Comparison of ENCODE assay signal across 13 mouse cellular contexts in genomic region chr17:70856871-70857415, GRCm38 (mm10). TPM values are rescaled to one million over a fixed set of nuclear protein-coding genes. Genes with fewer than 3 reads are reported as not detected.
DNase-seq lines count a peak whose midpoint lies in the region; ATAC-seq and TF ChIP-seq lines count a peak whose summit lies in the region.
"Had no signal": no experiment of that assay in that cellular context is flagged by ENCODE, and none has a peak within 500 bp of the region (broad histone marks: within the 10 kb centered on the region; RNA-seq: fewer than 3 reads in every experiment).

No protein-coding gene starts in this region.

- POLR2A ChIA-PET in Patski (lab: Charles Lee) = interaction anchor here (0.6 kb wide), 1 partner anchor 150 kb away, joined by 3 read pairs; no protein-coding TSS in a partner anchor

- H3K36me3 ChIP-seq in liver, postnatal 0 days (replicated peaks; ENCODE audit: insufficient read depth, low read length) = no peaks in the 10 kb centered on the region
- no peaks in the 10 kb centered on the region for H3K36me3 ChIP-seq in kidney, embryonic 16.5 days (ENCODE audit: insufficient read depth, low read length)
- H3K36me3 ChIP-seq in heart, adult 2 months (ENCODE audit: control insufficient read depth, insufficient read depth, low read length) = no peaks in the 10 kb centered on the region
- H3K36me3 ChIP-seq: heart, embryonic 10.5 days; hindbrain, embryonic 10.5 days had no signal

- H3K27ac ChIP-seq in liver, postnatal 0 days (ENCODE audit: low read depth) = no peak overlapping the region
- no peak overlapping the region; the same call in 1 of the 2 replicates for H3K27ac ChIP-seq in kidney, embryonic 16.5 days (ENCODE audit: low read length)
- no peak overlapping the region for H3K27ac ChIP-seq in heart, adult 2 months
- H3K27ac ChIP-seq: heart, embryonic 10.5 days; hindbrain, embryonic 10.5 days; layer of hippocampus, adult 2 months; macrophage had no signal

- no peak for TF ChIP-seq POLR2A in heart, adult 2 months (IDR thresholded peaks at IDR 0.05; ENCODE audit: insufficient read depth, low read depth, low read length)

- TF ChIP-seq CTCF in liver, postnatal 0 days (IDR thresholded peaks at IDR 0.05; ENCODE audit: low read depth) = no peak
- no peak for TF ChIP-seq CTCF in Patski (IDR thresholded peaks at IDR 0.05)
- no peak for TF ChIP-seq CTCF in heart, adult 2 months (IDR thresholded peaks at IDR 0.05)

- 59% methylated on average over 12 of the region's 12 CpGs for WGBS in liver, postnatal 0 days (ENCODE audit: insufficient replicate concordance)
- 53% methylated on average over 12 of the region's 12 CpGs for WGBS in kidney, embryonic 16.5 days
- WGBS in heart, adult 2 months = 68% methylated on average over 12 of the region's 12 CpGs

- intact Hi-C loops in heart, adult 2 months (cut with DNase I) = no loop called here

- no peak for ATAC-seq in liver, postnatal 0 days
- peak; percentile 9 for ATAC-seq in Patski
- ATAC-seq in kidney, embryonic 16.5 days (ENCODE audit: low FRiP score, low TSS enrichment) = no peak

- H3K4me2 ChIP-seq in liver, postnatal 0 days (ENCODE audit: low read depth, low read length) = peak overlapping the region; percentile 15; the same call in 1 of the 2 replicates
- peak overlapping the region; percentile 23; the same call in 1 of the 2 replicates for H3K4me2 ChIP-seq in kidney, embryonic 16.5 days (replicated peaks; ENCODE audit: low read depth, low read length)

- no peak overlapping the region; the same call in 1 of the 2 replicates for H3K9ac ChIP-seq in liver, postnatal 0 days (replicated peaks)
- H3K9ac ChIP-seq in kidney, embryonic 16.5 days (replicated peaks; ENCODE audit: low read length) = no peak overlapping the region
- H3K9ac ChIP-seq in heart, adult 2 months (ENCODE audit: low read depth, low read length) = no peak overlapping the region

- in situ Hi-C loops in Patski (cut with MboI; ENCODE audit: low pct_unique_long_range_greater_than_20kb) = loop anchor here (10.0 kb wide), 1 partner anchor 48 kb away; no protein-coding TSS in a partner anchor

- peak; percentile 45 to 75 for DNase-seq in cerebellum, postnatal 14 days
- no peak for DNase-seq in cerebellum, adult 11-12 months
- peak; percentile 63 for DNase-seq in liver, postnatal 0 days
- DNase-seq in liver (no peak), Patski (ENCODE audit: low read depth, low spot score) (no peak)
- DNase-seq in embryo, embryonic 11 days = no peak
- DNase-seq in heart, adult 2 months = no peak

- no peaks in the 10 kb centered on the region for H3K79me2 ChIP-seq in heart, adult 2 months (replicated peaks; ENCODE audit: control insufficient read depth, insufficient read depth, low read length)

- no peaks in the 10 kb centered on the region for H3K27me3 ChIP-seq in liver, postnatal 0 days (ENCODE audit: insufficient read depth, low read length)
- no peaks in the 10 kb centered on the region for H3K27me3 ChIP-seq in Patski
- H3K27me3 ChIP-seq in kidney, embryonic 16.5 days (ENCODE audit: insufficient read depth, low read length) = no peaks in the 10 kb centered on the region
- H3K27me3 ChIP-seq in heart, adult 2 months (ENCODE audit: control insufficient read depth, insufficient read depth, low read length) = no peaks in the 10 kb centered on the region

- no peaks in the 10 kb centered on the region for H3K9me3 ChIP-seq in liver, postnatal 0 days (ENCODE audit: low read length)
- no peaks in the 10 kb centered on the region for H3K9me3 ChIP-seq in kidney, embryonic 16.5 days (ENCODE audit: low read length)
- H3K9me3 ChIP-seq: heart, embryonic 10.5 days; hindbrain, embryonic 10.5 days had no signal

- CTCF ChIA-PET in Patski (lab: Charles Lee) = interaction anchor here (2.0 kb wide), 1 partner anchor 12 kb away, joined by 5 read pairs; no protein-coding TSS in a partner anchor

- H3K4me1 ChIP-seq in liver, postnatal 0 days (ENCODE audit: insufficient read depth) = peaks cover 4% of the 10 kb centered on the region; the same call in 1 of the 2 replicates
- H3K4me1 ChIP-seq in kidney, embryonic 16.5 days (ENCODE audit: insufficient read depth, low read length) = peaks cover 19% of the 10 kb centered on the region
- no peaks in the 10 kb centered on the region for H3K4me1 ChIP-seq in heart, adult 2 months (ENCODE audit: control insufficient read depth, insufficient read depth, low read length)

- H3K4me3 ChIP-seq in liver, postnatal 0 days (ENCODE audit: low read depth, low read length) = no peak overlapping the region
- no peak overlapping the region for H3K4me3 ChIP-seq in kidney, embryonic 16.5 days (ENCODE audit: low read length)
- no peak overlapping the region for H3K4me3 ChIP-seq in heart, adult 2 months
- H3K4me3 ChIP-seq: heart, embryonic 10.5 days; hindbrain, embryonic 10.5 days; layer of hippocampus, adult 2 months; myocyte had no signal

- no peak for TF ChIP-seq EP300 in liver, postnatal 0 days (IDR thresholded peaks at IDR 0.05; ENCODE audit: low read depth)
- no peak for TF ChIP-seq EP300 in heart, adult 2 months (IDR thresholded peaks at IDR 0.05; ENCODE audit: insufficient read depth, low read depth, low read length)

RNA-seq across cellular contexts. Expression of gene Tgif1, which starts 3.6 kb away (rescaled TPM):
- polyA plus RNA-seq in liver, postnatal 0 days (2015; fragmentation: Nextera tagmentation; extraction: Ambion mirVana) = 12.6 and 16.4 TPM in 2 replicates
- 213 TPM for polyA plus RNA-seq in Patski (2021)
- 90.4 and 93.7 TPM in 2 replicates for polyA plus RNA-seq in kidney, embryonic 16.5 days (2015; fragmentation: Nextera tagmentation; extraction: Ambion mirVana)
- 1 to 10 TPM; 3.0 to 4.0 TPM for total RNA-seq in heart, adult 2 months (2021)
- polyA plus RNA-seq in heart, adult 2 months (2012; rRNA removed) = 8.6 and 14.0 TPM in 2 replicates

Comparison
In these comparisons a context has a peak if more than half of its experiments do, and no peak if none do; other contexts are left out.
1. DNase-seq: peak in cerebellum, postnatal 14 days (2 of 2) and liver, postnatal 0 days (single experiment); none in cerebellum, adult 11-12 months (single experiment), liver (single experiment), Patski (single experiment), embryo, embryonic 11 days (single experiment) and heart, adult 2 months (0 of 2).